Mouse (Mus musculus) olfactory bulb, adult 2 months (tissue): ENCODE results near the gene Zfp26.

Source experiments
- CTCF ChIP-seq: fragments of 200-500 bp; IDR thresholded peaks from 2 replicates; pipeline ENCODE4 v1.5.1; 2012; ENCODE audit warnings: low read depth, mild to moderate bottlenecking, low read length, moderate library complexity; ENCODE audit not compliant: insufficient read depth
- POLR2A ChIP-seq: fragments of 200-500 bp; IDR thresholded peaks from 2 replicates; pipeline ENCODE4 v1.6.1; 2012; ENCODE audit warnings: mild to moderate bottlenecking, low read depth, low read length, moderate library complexity; ENCODE audit not compliant: insufficient read depth

DNA sequence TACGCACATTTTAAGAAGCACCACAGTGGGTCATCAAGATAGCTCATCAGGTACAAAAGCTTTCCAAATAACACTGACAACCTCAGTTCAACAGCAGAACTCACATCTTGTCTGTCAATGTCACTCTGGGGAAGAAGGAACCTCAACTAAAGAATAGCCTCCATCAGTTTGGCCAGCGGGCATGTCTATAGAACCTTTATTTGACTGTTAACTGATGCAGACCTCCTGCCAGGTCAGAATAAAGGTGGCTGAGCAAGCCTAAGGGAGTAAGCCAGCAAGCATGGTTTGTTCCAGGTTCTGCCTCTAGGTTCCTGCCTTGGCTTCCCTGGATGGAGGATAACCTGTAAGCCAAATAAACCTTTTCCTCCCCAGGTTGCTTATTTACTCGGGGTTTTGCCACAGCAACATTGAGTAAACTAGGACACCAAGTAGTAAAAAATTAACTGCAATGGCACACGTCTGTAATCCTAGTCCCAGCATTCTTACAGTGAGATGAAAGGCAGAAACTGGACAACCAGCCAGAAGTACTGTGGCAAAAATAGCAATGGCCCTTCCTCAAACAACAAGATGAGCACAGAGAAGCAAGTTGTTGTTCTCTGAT is 16.7 kb downstream of the Zfp26 start:
- TF ChIP-seq CTCF (no peak), POLR2A (no peak)
